Mouse (Mus musculus): ENCODE measurements around the gene Btbd35f4.
"Not testable (repeated sequence)": the region's sequence is repeated elsewhere in the genome, so short reads cannot be mapped to it uniquely, and the experiment has no call there.

Gene Btbd35f4

GRCm38 (mm10) chrX:4800196-4800595 is at the start of gene Btbd35f4:
Gene Btbd35f4 (plus strand): TSS chrX:4800496.
- not testable (repeated sequence) for DNase-seq (ENCODE audit: low read depth)

- DNase-seq (ENCODE audit: low read depth): not testable (repeated sequence)
These were observed 39.7 kb downstream of the Btbd35f4 start for GRCm38 (mm10) chrX:4840016-4840415.
